Mouse (Mus musculus) limb, embryonic 14.5 days (tissue): ENCODE data around the gene Fgf23. TPM values are rescaled to one million over a fixed set of nuclear protein-coding genes. Genes with fewer than 3 reads are reported as not detected.

ENCODE experiments used
- ATAC-seq: fragments of 200-750 bp; cut with Nextera tagmentation; 2 replicates; pipeline ENCODE4 v1.8.0; 2017; ENCODE audit warnings: low read depth, moderate number of reproducible peaks, moderate TSS enrichment; ENCODE audit not compliant: low FRiP score
- DNase-seq: peaks from one replicate; pipeline ENCODE4 v3.0.0-alpha.2; 2015; ENCODE audit warnings: low spot score
- H3K27ac ChIP-seq: fragments of 300-500 bp; sonication (generic); replicated peaks from 2 replicates; pipeline ENCODE4 v1.5.1; 2014; ENCODE audit warnings: low read depth, mild to moderate bottlenecking, low read length, moderate library complexity, mixed read lengths
- H3K27me3 ChIP-seq: fragments of 300-500 bp; sonication (generic); 2 replicates; pipeline ENCODE4 v1.6.1; 2014; ENCODE audit warnings: low read length, mixed read lengths; ENCODE audit not compliant: control insufficient read depth, insufficient read depth
- H3K36me3 ChIP-seq: fragments of 300-500 bp; sonication (generic); 2 replicates; pipeline ENCODE4 v1.6.1; 2014; ENCODE audit warnings: mild to moderate bottlenecking, low read length, moderate library complexity, mixed read lengths; ENCODE audit not compliant: control insufficient read depth, insufficient read depth
- H3K4me1 ChIP-seq: fragments of 300-500 bp; sonication (generic); 2 replicates; pipeline ENCODE4 v1.6.1; 2014; ENCODE audit warnings: antibody characterized with exemption, low read length, mixed read lengths; ENCODE audit not compliant: control insufficient read depth, insufficient read depth
- H3K4me2 ChIP-seq: fragments of 300-500 bp; sonication (generic); replicated peaks from 2 replicates; pipeline ENCODE4 v1.6.1; 2014; ENCODE audit warnings: low read depth, mild to moderate bottlenecking, low read length, moderate library complexity; ENCODE audit not compliant: severe bottlenecking
- H3K4me3 ChIP-seq: fragments of 300-500 bp; sonication (generic); replicated peaks from 2 replicates; pipeline ENCODE4 v1.5.1; 2014; ENCODE audit warnings: low read length
- H3K9ac ChIP-seq: fragments of 300-500 bp; sonication (generic); 2 replicates; pipeline ENCODE4 v1.6.1; 2014; ENCODE audit warnings: mild to moderate bottlenecking, low read depth, low read length, moderate library complexity; ENCODE audit not compliant: severe bottlenecking
- H3K9me3 ChIP-seq: fragments of 300-500 bp; sonication (generic); 2 replicates; pipeline ENCODE4 v1.6.1; 2016; ENCODE audit warnings: low read length; ENCODE audit not compliant: control insufficient read depth
- POLR2A ChIP-seq: fragments of 200-500 bp; IDR thresholded peaks from 2 replicates; pipeline ENCODE4 v1.8.0; 2012; ENCODE audit warnings: inconsistent platforms, mild to moderate bottlenecking, moderate library complexity, borderline replicate concordance; ENCODE audit not compliant: insufficient read depth, insufficient read length; ENCODE audit errors: extremely low read depth
- WGBS: fragments of 180-500 bp; shearing (Covaris S2); extraction: QIAGEN DNeasy Blood & Tissue Kit; methylation state at CpG from one replicate; pipeline ENCODE4 v1.1.7; 2014; 5-methylcytosine and 5-hydroxymethylcytosine counted together
- polyA plus RNA-seq, 2 experiments: library from polyadenylated mRNA; depleted of rRNA in 1 of 2; stranded (reverse) in 1 of 2; unstranded in 1 of 2; fragments of >200 nt; fragmentation: Nextera tagmentation in 1 of 2; extraction: Ambion mirVana in 1 of 2; gene quantifications; 2 replicates each; pipeline versions ENCODE4 v1.2.1 to v1.2.3; 2012 to 2014

Fgf23 gene
- polyA plus RNA-seq, 2 experiments = 0.24 TPM; not detected in 1

DNA sequence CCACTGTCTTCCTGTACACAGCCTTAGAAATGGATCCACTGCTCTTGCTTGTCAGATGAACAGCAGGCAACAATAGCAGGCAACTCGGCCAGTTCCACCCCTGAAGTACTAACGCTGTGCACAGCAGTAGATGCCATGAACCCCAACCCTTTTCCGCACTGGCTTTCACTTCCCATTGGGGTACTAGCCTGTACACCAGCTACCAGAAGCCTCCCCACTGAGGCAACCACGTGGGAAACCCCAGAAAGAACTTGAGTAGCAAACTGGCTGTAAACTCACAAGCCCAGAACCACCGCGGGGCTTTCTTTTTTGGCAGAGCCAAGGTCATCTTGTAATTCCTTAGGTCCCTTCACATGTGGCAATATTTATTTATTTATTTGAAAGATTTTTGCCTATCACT lies 9.1 kb downstream of the Fgf23 start:
- no peak for TF ChIP-seq POLR2A
- H3K9ac ChIP-seq = no peak overlapping the region
- no peaks in the 10 kb centered on the region for H3K36me3 ChIP-seq
- H3K4me2 ChIP-seq = no peak overlapping the region
- no peaks in the 10 kb centered on the region for H3K27me3 ChIP-seq
- WGBS = 73% methylated on average over 6 of the region's 6 CpGs
- no peak overlapping the region for H3K27ac ChIP-seq
- no peaks in the 10 kb centered on the region for H3K9me3 ChIP-seq
- no peak overlapping the region for H3K4me3 ChIP-seq
- ATAC-seq (no peak), DNase-seq (no peak)
- H3K4me1 ChIP-seq = no peaks in the 10 kb centered on the region

- TF ChIP-seq POLR2A = no peak
- Histone ChIP-seq H3K27ac (no peak overlapping the region), H3K4me3 (no peak overlapping the region), H3K27me3 (no peaks in the 10 kb centered on the region), H3K4me1 (no peaks in the 10 kb centered on the region), H3K9me3 (no peaks in the 10 kb centered on the region), H3K9ac (no peak overlapping the region), H3K4me2 (no peak overlapping the region), H3K36me3 (peaks cover 7% of the 10 kb centered on the region; the same call in 1 of the 2 replicates)
- 64% methylated on average over 4 of the region's 4 CpGs for WGBS
- no peak for ATAC-seq
- DNase-seq = no peak
These were observed 14.0 kb downstream of the Fgf23 start for GRCm38 (mm10) chr6:127086739-127087138.

DNA sequence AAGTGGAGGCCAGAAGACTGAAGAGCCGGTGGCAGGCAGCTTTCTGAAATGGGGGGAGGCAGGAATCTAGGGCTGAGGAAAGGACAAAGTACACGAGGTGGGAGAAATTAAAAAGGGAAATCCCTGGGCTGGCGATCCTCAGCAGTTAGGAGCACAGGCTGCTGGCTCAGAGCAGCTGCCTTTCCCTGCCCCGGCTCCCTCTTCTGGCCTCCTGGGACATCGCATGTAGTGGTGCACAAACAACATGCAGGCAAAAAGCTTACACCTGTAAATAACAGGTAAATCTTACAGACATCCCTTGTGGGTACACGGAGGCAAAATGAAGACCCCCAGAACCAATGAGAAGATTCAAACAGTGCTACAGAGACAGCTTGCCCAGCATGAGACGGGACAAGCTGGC lies 21.9 kb downstream of the Fgf23 start:
- no peaks in the 10 kb centered on the region for H3K9me3 ChIP-seq
- H3K4me3 ChIP-seq = no peak overlapping the region

GRCm38 (mm10) chr6:127103506-127104275 lies 31.0 kb downstream of the Fgf23 start:
- 94% methylated on average over 6 of the region's 6 CpGs for WGBS
- Histone ChIP-seq H3K36me3 (peaks cover 6% of the 10 kb centered on the region), H3K27ac (no peak overlapping the region), H3K4me2 (no peak overlapping the region), H3K4me3 (no peak overlapping the region), H3K9ac (no peak overlapping the region), H3K9me3 (no peaks in the 10 kb centered on the region), H3K27me3 (no peaks in the 10 kb centered on the region), H3K4me1 (peaks cover 3% of the 10 kb centered on the region; the same call in 1 of the 2 replicates)
- DNase-seq = no peak
- no peak for TF ChIP-seq POLR2A
- no peak for ATAC-seq

More for the DNA sequence above, 21.9 kb downstream of the Fgf23 start:
- WGBS = 57% methylated on average over 7 of the region's 7 CpGs
- no peak for TF ChIP-seq POLR2A
- H3K4me1 ChIP-seq = no peaks in the 10 kb centered on the region
- no peak for ATAC-seq
- H3K27ac ChIP-seq = no peak overlapping the region
- no peaks in the 10 kb centered on the region for H3K27me3 ChIP-seq
- H3K36me3 ChIP-seq = peaks cover 7% of the 10 kb centered on the region; the same call in 1 of the 2 replicates
- DNase-seq = no peak
- no peak overlapping the region for H3K9ac ChIP-seq
- no peak overlapping the region for H3K4me2 ChIP-seq

- Histone ChIP-seq H3K27me3 (no peaks in the 10 kb centered on the region), H3K9me3 (no peaks in the 10 kb centered on the region), H3K4me2 (no peak overlapping the region), H3K4me3 (no peak overlapping the region), H3K27ac (no peak overlapping the region), H3K4me1 (peaks cover 6% of the 10 kb centered on the region; the same call in 1 of the 2 replicates), H3K9ac (no peak overlapping the region), H3K36me3 (peaks cover 6% of the 10 kb centered on the region)
- 77% methylated on average over 7 of the region's 7 CpGs for WGBS
- no peak for TF ChIP-seq POLR2A
- no peak for DNase-seq
- ATAC-seq = no peak
These were observed 31.8 kb downstream of the Fgf23 start for GRCm38 (mm10) chr6:127104396-127105029.
